Mouse (Mus musculus) liver, adult 2 months (tissue): Measurements from ENCODE around the gene Ankub1.

Experiments used
- CTCF ChIP-seq: fragments of 200-500 bp; IDR thresholded peaks from 2 replicates; pipeline ENCODE4 v1.5.1; 2011; ENCODE audit warnings: low read depth, low read length, control low read depth
- POLR2A ChIP-seq: fragments of 200-500 bp; IDR thresholded peaks from 2 replicates; pipeline ENCODE4 v1.6.1; 2011; ENCODE audit warnings: low read length, control low read depth; ENCODE audit not compliant: insufficient read depth; ENCODE audit errors: extremely low read depth

DNA sequence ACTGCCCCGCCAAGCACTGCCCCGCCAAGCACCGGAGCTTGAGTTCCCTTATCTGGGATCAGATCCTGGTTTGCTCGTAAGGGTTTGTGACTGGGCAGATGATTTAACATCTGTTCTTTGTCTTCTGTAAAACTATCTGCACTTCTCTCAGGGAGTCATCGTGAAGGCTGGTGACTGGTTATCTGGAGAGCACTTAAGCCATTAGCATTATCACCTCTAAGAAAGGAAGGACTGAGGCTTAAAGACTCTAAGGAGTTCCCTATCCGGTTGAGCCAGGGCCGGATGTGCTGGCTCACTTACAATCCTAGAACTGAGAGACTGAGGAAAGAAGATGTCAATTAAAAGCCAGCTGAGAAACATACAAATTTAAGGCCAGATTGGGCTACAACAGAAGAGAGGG is 80.8 kb downstream of the Ankub1 start:
- TF ChIP-seq CTCF (no peak), POLR2A (no peak)
